Mouse (Mus musculus) hindbrain, embryonic 13.5 days (tissue): ENCODE results near the gene St3gal2. TPM values are rescaled to one million over a fixed set of nuclear protein-coding genes. Genes with fewer than 3 reads are reported as not detected.

ENCODE experiments used
- ATAC-seq: fragments of 200-750 bp; cut with Nextera tagmentation; 2 replicates; pipeline ENCODE4 v1.8.0; 2017; ENCODE audit warnings: moderate TSS enrichment; ENCODE audit not compliant: low FRiP score
- H3K27ac ChIP-seq: fragments of 300-500 bp; sonication (generic); 2 replicates; pipeline ENCODE4 v1.5.1; 2015; ENCODE audit warnings: inconsistent platforms, mild to moderate bottlenecking, moderate library complexity
- H3K27me3 ChIP-seq: fragments of 300-500 bp; sonication (generic); 2 replicates; pipeline ENCODE4 v1.6.1; 2015; ENCODE audit warnings: mild to moderate bottlenecking, inconsistent platforms
- H3K36me3 ChIP-seq: fragments of 300-500 bp; sonication (generic); 2 replicates; pipeline ENCODE4 v1.6.1; 2015; ENCODE audit warnings: mild to moderate bottlenecking, inconsistent platforms
- H3K4me1 ChIP-seq: fragments of 300-500 bp; sonication (generic); replicated peaks from 2 replicates; pipeline ENCODE4 v1.6.1; 2015; ENCODE audit warnings: inconsistent platforms
- H3K4me2 ChIP-seq: fragments of 300-500 bp; sonication (generic); 2 replicates; pipeline ENCODE4 v1.6.1; 2015; ENCODE audit warnings: inconsistent platforms, mild to moderate bottlenecking, moderate library complexity
- H3K4me3 ChIP-seq: fragments of 300-500 bp; sonication (generic); 2 replicates; pipeline ENCODE4 v1.5.1; 2015; ENCODE audit warnings: mild to moderate bottlenecking, inconsistent platforms
- H3K9ac ChIP-seq: fragments of 300-500 bp; sonication (generic); 2 replicates; pipeline ENCODE4 v1.6.1; 2015; ENCODE audit warnings: mild to moderate bottlenecking, inconsistent platforms
- H3K9me3 ChIP-seq: fragments of 300-500 bp; sonication (generic); 2 replicates; pipeline ENCODE4 v1.6.1; 2016; ENCODE audit warnings: inconsistent platforms
- WGBS: fragments of 180-500 bp; shearing (Covaris S2); methylation state at CpG from one replicate; pipeline ENCODE4 v1.1.7; 2015; 5-methylcytosine and 5-hydroxymethylcytosine counted together
- polyA plus RNA-seq: library from polyadenylated mRNA; unstranded; fragments of >200 nt; fragmentation: Nextera tagmentation; extraction: Ambion mirVana; gene quantifications from 2 replicates; pipeline ENCODE4 v1.2.1, GENCODE M21; 2015

Gene St3gal2
- polyA plus RNA-seq, 1 experiment from 2014 or later: 21.0 TPM

- Histone ChIP-seq H3K27me3 (no peaks in the 10 kb centered on the region), H3K9me3 (no peaks in the 10 kb centered on the region), H3K4me3 (no peak overlapping the region), H3K36me3 (peaks cover 7% of the 10 kb centered on the region), H3K27ac (no peak overlapping the region), H3K4me2 (no peak overlapping the region), H3K9ac (no peak overlapping the region), H3K4me1 (peaks cover 13% of the 10 kb centered on the region)
- no peak for ATAC-seq
- WGBS: 96% methylated on average over 12 of the region's 12 CpGs
Measured at GRCm38 (mm10) chr8:110936217-110936616, 16.5 kb downstream of the St3gal2 start.

- H3K4me2 ChIP-seq: no peak overlapping the region
- H3K4me3 ChIP-seq: no peak overlapping the region
- WGBS: 81% methylated on average over 6 of the region's 6 CpGs
- ATAC-seq: no peak
- H3K27me3 ChIP-seq: no peaks in the 10 kb centered on the region
- no peak overlapping the region for H3K27ac ChIP-seq
- peaks cover 3% of the 10 kb centered on the region for H3K36me3 ChIP-seq
- H3K9ac ChIP-seq: no peak overlapping the region
- H3K9me3 ChIP-seq: no peaks in the 10 kb centered on the region
- peaks cover 17% of the 10 kb centered on the region for H3K4me1 ChIP-seq
Measured at GRCm38 (mm10) chr8:110938882-110939589, 19.3 kb downstream of the St3gal2 start.

GRCm38 (mm10) chr8:110940682-110941452 lies 21.1 kb downstream of the St3gal2 start:
- ATAC-seq: no peak
- Histone ChIP-seq H3K36me3 (peaks cover 3% of the 10 kb centered on the region), H3K4me1 (peaks cover 17% of the 10 kb centered on the region), H3K9me3 (no peaks in the 10 kb centered on the region), H3K27ac (no peak overlapping the region), H3K9ac (no peak overlapping the region), H3K27me3 (no peaks in the 10 kb centered on the region), H3K4me2 (no peak overlapping the region), H3K4me3 (no peak overlapping the region)
- WGBS: 92% methylated on average over 15 of the region's 15 CpGs

- H3K27ac ChIP-seq: no peak overlapping the region
- no peak overlapping the region for H3K4me3 ChIP-seq
- no peak overlapping the region for H3K4me2 ChIP-seq
- peaks cover 3% of the 10 kb centered on the region for H3K36me3 ChIP-seq
- peaks cover 17% of the 10 kb centered on the region for H3K4me1 ChIP-seq
- no peaks in the 10 kb centered on the region for H3K27me3 ChIP-seq
- no peak overlapping the region for H3K9ac ChIP-seq
- no peaks in the 10 kb centered on the region for H3K9me3 ChIP-seq
- WGBS: 58% methylated on average over 10 of the region's 10 CpGs
- ATAC-seq: no peak
Measured at GRCm38 (mm10) chr8:110941453-110941948, 21.8 kb downstream of the St3gal2 start.

- Histone ChIP-seq H3K27ac (no peak overlapping the region), H3K4me2 (no peak overlapping the region), H3K27me3 (no peaks in the 10 kb centered on the region), H3K9ac (no peak overlapping the region), H3K9me3 (no peaks in the 10 kb centered on the region), H3K4me3 (no peak overlapping the region), H3K36me3 (no peaks in the 10 kb centered on the region), H3K4me1 (peaks cover 11% of the 10 kb centered on the region)
- ATAC-seq: no peak
- WGBS: 92% methylated on average over 7 of the region's 7 CpGs
Measured at GRCm38 (mm10) chr8:110944276-110944876, 24.7 kb downstream of the St3gal2 start.

GRCm38 (mm10) chr8:110945716-110946115 lies 26.0 kb downstream of the St3gal2 start:
- peaks cover 16% of the 10 kb centered on the region for H3K4me1 ChIP-seq
- H3K27me3 ChIP-seq: no peaks in the 10 kb centered on the region
- ATAC-seq: no peak
- H3K36me3 ChIP-seq: no peaks in the 10 kb centered on the region
- no peak overlapping the region for H3K27ac ChIP-seq
- H3K4me3 ChIP-seq: no peak overlapping the region
- H3K9me3 ChIP-seq: no peaks in the 10 kb centered on the region
- H3K9ac ChIP-seq: no peak overlapping the region
- WGBS: 75% methylated on average over 4 of the region's 4 CpGs
- no peak overlapping the region for H3K4me2 ChIP-seq

- Histone ChIP-seq H3K9ac (no peak overlapping the region), H3K4me3 (0 out of 2 replicates have a peak overlapping the region, but pooled peaks have one; percentile 8), H3K27ac (peak overlapping the region; percentile 76), H3K9me3 (no peaks in the 10 kb centered on the region), H3K4me2 (peak overlapping the region; percentile 31; the same call in 1 of the 2 replicates), H3K4me1 (peaks cover 7% of the 10 kb centered on the region), H3K36me3 (peaks cover 6% of the 10 kb centered on the region; the same call in 1 of the 2 replicates), H3K27me3 (no peaks in the 10 kb centered on the region)
- WGBS: 66% methylated on average over 17 of the region's 17 CpGs
- ATAC-seq: peak; percentile 66
Measured at GRCm38 (mm10) chr8:110950065-110950484, 30.4 kb downstream of the St3gal2 start.

- Histone ChIP-seq H3K9me3 (no peaks in the 10 kb centered on the region), H3K27me3 (no peaks in the 10 kb centered on the region), H3K27ac (no peak overlapping the region), H3K4me3 (no peak overlapping the region), H3K4me2 (no peak overlapping the region), H3K36me3 (peaks cover 37% of the 10 kb centered on the region), H3K9ac (peak overlapping the region; percentile 36; the same call in 1 of the 2 replicates), H3K4me1 (peaks cover 27% of the 10 kb centered on the region)
- no peak for ATAC-seq
- WGBS: 81% methylated on average over 8 of the region's 8 CpGs
Measured at GRCm38 (mm10) chr8:110954776-110955175, 35.1 kb downstream of the St3gal2 start.

GRCm38 (mm10) chr8:110956619-110957450 lies 37.1 kb downstream of the St3gal2 start:
- 87% methylated on average over 15 of the region's 15 CpGs for WGBS
- H3K4me2 ChIP-seq: no peak overlapping the region
- H3K4me3 ChIP-seq: no peak overlapping the region
- peaks cover 40% of the 10 kb centered on the region for H3K36me3 ChIP-seq
- no peaks in the 10 kb centered on the region for H3K27me3 ChIP-seq
- H3K4me1 ChIP-seq: peaks cover 22% of the 10 kb centered on the region
- peak overlapping the region; percentile 58 for H3K27ac ChIP-seq
- no peak for ATAC-seq
- no peak overlapping the region for H3K9ac ChIP-seq
- H3K9me3 ChIP-seq: no peaks in the 10 kb centered on the region

- no peak overlapping the region for H3K4me3 ChIP-seq
- no peaks in the 10 kb centered on the region for H3K9me3 ChIP-seq
- peaks cover 45% of the 10 kb centered on the region for H3K36me3 ChIP-seq
- no peaks in the 10 kb centered on the region for H3K27me3 ChIP-seq
- no peak for ATAC-seq
- no peak overlapping the region for H3K27ac ChIP-seq
- peaks cover 22% of the 10 kb centered on the region for H3K4me1 ChIP-seq
- WGBS: 90% methylated on average over 19 of the region's 19 CpGs
- no peak overlapping the region for H3K4me2 ChIP-seq
- H3K9ac ChIP-seq: no peak overlapping the region
Measured at GRCm38 (mm10) chr8:110957471-110957870, 37.7 kb downstream of the St3gal2 start.

- 93% methylated on average over 5 of the region's 5 CpGs for WGBS
- Histone ChIP-seq H3K4me2 (no peak overlapping the region), H3K4me3 (no peak overlapping the region), H3K9ac (no peak overlapping the region), H3K36me3 (peaks cover 47% of the 10 kb centered on the region), H3K4me1 (peaks cover 22% of the 10 kb centered on the region), H3K27ac (no peak overlapping the region), H3K9me3 (no peaks in the 10 kb centered on the region), H3K27me3 (no peaks in the 10 kb centered on the region)
- ATAC-seq: no peak
Measured at GRCm38 (mm10) chr8:110958135-110958534, 38.4 kb downstream of the St3gal2 start.
